Mouse (Mus musculus): Measurements from ENCODE around the gene Srgn. TPM values are rescaled to one million over a fixed set of nuclear protein-coding genes. Genes with fewer than 3 reads are reported as not detected.

Srgn gene
- polyA plus RNA-seq, 1 experiment: not detected

DNA sequence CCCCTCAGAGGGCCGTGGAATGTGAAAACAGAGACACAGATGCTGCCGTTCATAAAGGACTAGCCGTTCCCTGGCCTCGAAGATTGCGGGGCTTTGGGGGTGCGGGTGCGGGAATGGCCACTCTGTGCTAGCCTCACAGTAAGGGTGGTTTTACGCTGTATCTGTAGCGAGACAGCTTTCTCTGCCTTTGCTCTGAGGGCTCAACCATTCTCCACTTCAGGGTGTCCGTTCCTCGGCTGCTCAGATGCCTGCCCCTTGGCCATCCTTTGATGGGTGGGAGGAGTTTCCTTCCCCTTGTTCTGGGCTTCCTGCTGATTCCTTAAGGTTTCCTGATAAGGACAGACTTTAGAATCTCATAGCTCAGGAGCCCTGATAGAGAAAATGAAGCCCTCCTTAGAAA is 18.8 kb downstream of the Srgn start:
- TF ChIP-seq CEBPB (IDR thresholded peaks at IDR 0.05; ENCODE audit: low read depth): no peak
- no peak for TF ChIP-seq MAX (IDR thresholded peaks at IDR 0.05)
- no peak for TF ChIP-seq MYOD1 (IDR thresholded peaks at IDR 0.05; ENCODE audit: control insufficient read depth, insufficient read length, low read depth)
- TF ChIP-seq USF1 (IDR thresholded peaks at IDR 0.05; ENCODE audit: low read depth): no peak
- no peak for TF ChIP-seq MYOG (IDR thresholded peaks at IDR 0.05; ENCODE audit: control insufficient read depth, extremely low read depth, insufficient read length)
- TF ChIP-seq CTCF (IDR thresholded peaks at IDR 0.05; ENCODE audit: control insufficient read depth, insufficient read depth, insufficient read length): no peak
- no peak for TF ChIP-seq FOSL1 (IDR thresholded peaks at IDR 0.05; ENCODE audit: insufficient read depth, low read length, poor library complexity, severe bottlenecking)
- H3K36me3 ChIP-seq (ENCODE audit: control insufficient read depth, insufficient read depth): no peaks in the 10 kb centered on the region
- H3ac ChIP-seq (ENCODE audit: control insufficient read depth, insufficient read length, low read depth): no peak overlapping the region
- H3K27me3 ChIP-seq (ENCODE audit: control insufficient read depth, insufficient read depth, insufficient read length): peaks cover 7% of the 10 kb centered on the region
- no peaks in the 10 kb centered on the region for H3K79me2 ChIP-seq (ENCODE audit: control insufficient read depth, insufficient read depth)
- no peaks in the 10 kb centered on the region for H3K79me3 ChIP-seq (ENCODE audit: low read depth)
- H3K4me3 ChIP-seq (ENCODE audit: insufficient read depth, poor library complexity, severe bottlenecking): no peak overlapping the region

DNA sequence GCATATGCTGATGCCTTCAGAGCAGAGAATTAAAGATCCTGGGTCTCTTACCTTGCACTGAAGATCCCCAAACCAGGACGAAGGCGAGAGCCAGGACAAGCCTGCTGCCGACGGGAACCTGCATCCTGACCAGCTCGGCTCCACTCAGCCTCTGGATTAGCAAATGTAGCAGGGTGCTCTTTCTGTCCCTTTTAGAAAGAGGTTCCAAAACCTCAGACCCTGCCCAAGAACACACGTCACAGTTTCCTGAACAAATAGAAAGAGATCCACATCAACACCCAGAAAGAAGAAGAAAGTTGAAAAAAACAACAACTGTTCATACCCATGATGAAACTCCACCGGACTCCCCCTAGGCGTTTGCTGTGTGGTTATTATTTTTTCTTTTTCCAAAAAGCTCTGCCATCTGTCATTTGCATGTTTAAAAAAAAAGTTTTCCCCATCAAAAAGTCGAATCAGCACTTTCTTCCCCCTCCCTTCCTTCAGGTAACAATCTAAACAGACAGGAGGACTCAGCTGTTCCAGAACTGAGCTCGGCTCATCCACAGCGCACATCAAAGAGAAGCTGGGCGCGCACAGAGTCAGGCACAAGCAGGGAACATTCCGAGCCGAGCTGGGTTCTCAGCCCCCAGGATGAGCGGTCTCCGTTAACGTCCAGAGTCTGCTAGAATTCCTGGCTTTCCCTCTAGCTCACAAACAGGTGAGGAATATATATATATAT is 19.5 kb downstream of the Srgn start:
- Histone ChIP-seq H3ac (ENCODE audit: control insufficient read depth, insufficient read length, low read depth) (no peak overlapping the region), H3K27me3 (ENCODE audit: control insufficient read depth, insufficient read depth, insufficient read length) (peaks cover 4% of the 10 kb centered on the region), H3K79me3 (ENCODE audit: low read depth) (no peaks in the 10 kb centered on the region), H3K4me3 (ENCODE audit: insufficient read depth, poor library complexity, severe bottlenecking) (no peak overlapping the region), H3K36me3 (ENCODE audit: control insufficient read depth, insufficient read depth) (no peaks in the 10 kb centered on the region), H3K79me2 (ENCODE audit: control insufficient read depth, insufficient read depth) (no peaks in the 10 kb centered on the region)
- no peak for TF ChIP-seq MYOG (IDR thresholded peaks at IDR 0.05; ENCODE audit: control insufficient read depth, extremely low read depth, insufficient read length)
- TF ChIP-seq USF1 (IDR thresholded peaks at IDR 0.05; ENCODE audit: low read depth): no peak
- TF ChIP-seq MYOD1 (IDR thresholded peaks at IDR 0.05; ENCODE audit: control insufficient read depth, insufficient read length, low read depth): no peak
- TF ChIP-seq CTCF (IDR thresholded peaks at IDR 0.05; ENCODE audit: control insufficient read depth, insufficient read depth, insufficient read length): no peak
- no peak for TF ChIP-seq FOSL1 (IDR thresholded peaks at IDR 0.05; ENCODE audit: insufficient read depth, low read length, poor library complexity, severe bottlenecking)
- TF ChIP-seq MAX (IDR thresholded peaks at IDR 0.05): no peak
- no peak for TF ChIP-seq CEBPB (IDR thresholded peaks at IDR 0.05; ENCODE audit: low read depth)

DNA sequence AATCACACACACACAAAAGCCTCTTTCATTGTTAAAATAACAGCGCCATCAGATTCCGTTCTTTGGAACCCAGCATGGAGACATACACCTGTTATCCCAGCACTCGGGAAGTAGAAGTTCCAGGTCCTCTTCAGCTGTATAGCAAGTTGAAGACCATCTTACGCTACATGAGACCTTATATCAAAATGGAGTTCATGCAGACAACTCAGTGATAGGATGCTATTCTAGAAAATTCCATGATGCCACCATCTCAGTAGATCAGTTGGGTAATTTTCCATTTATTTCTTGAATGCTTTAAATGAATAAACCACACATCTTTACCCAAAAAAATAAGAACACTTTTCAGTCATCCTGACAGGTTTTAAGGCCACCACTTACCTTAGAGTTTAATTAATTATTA is 20.2 kb downstream of the Srgn start:
- TF ChIP-seq MYOD1 (IDR thresholded peaks at IDR 0.05; ENCODE audit: control insufficient read depth, insufficient read length, low read depth): no peak
- no peak for TF ChIP-seq FOSL1 (IDR thresholded peaks at IDR 0.05; ENCODE audit: insufficient read depth, low read length, poor library complexity, severe bottlenecking)
- TF ChIP-seq MYOG (IDR thresholded peaks at IDR 0.05; ENCODE audit: control insufficient read depth, extremely low read depth, insufficient read length): no peak
- TF ChIP-seq CEBPB (IDR thresholded peaks at IDR 0.05; ENCODE audit: low read depth): no peak
- no peak for TF ChIP-seq MAX (IDR thresholded peaks at IDR 0.05)
- no peak for TF ChIP-seq CTCF (IDR thresholded peaks at IDR 0.05; ENCODE audit: control insufficient read depth, insufficient read depth, insufficient read length)
- TF ChIP-seq USF1 (IDR thresholded peaks at IDR 0.05; ENCODE audit: low read depth): no peak
- no peaks in the 10 kb centered on the region for H3K79me2 ChIP-seq (ENCODE audit: control insufficient read depth, insufficient read depth)
- H3K36me3 ChIP-seq (ENCODE audit: control insufficient read depth, insufficient read depth): no peaks in the 10 kb centered on the region
- H3K79me3 ChIP-seq (ENCODE audit: low read depth): no peaks in the 10 kb centered on the region
- H3K4me3 ChIP-seq (ENCODE audit: insufficient read depth, poor library complexity, severe bottlenecking): no peak overlapping the region
- no peak overlapping the region for H3ac ChIP-seq (ENCODE audit: control insufficient read depth, insufficient read length, low read depth)
- peaks cover 4% of the 10 kb centered on the region for H3K27me3 ChIP-seq (ENCODE audit: control insufficient read depth, insufficient read depth, insufficient read length)

DNA sequence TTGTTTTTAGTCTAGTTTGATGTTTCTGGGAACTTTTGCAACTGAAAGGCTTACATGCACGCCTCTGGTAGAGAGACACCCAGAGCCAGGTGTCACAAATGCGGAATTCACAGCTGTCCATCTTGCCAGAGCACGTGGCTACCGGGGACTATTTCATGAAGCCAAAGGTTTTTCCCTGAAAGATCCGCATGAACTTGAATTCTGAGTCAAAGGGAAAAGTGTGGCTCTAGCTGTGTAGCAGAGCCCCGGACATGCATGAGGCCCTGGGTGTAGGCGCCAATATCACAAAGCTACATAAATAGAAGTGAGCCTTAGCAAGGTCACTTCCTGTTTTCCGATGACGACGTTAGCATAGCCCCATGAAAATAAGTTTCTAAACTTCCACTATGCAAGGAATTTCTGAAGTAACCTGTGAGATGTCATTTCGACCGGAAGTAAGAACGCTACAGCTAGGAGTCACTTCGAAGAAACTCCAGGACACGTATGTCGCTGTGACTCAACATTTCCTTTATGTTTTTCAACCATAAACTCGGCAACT is 21.2 kb downstream of the Srgn start:
- H3ac ChIP-seq (ENCODE audit: control insufficient read depth, insufficient read length, low read depth): no peak overlapping the region
- TF ChIP-seq MYOD1 (IDR thresholded peaks at IDR 0.05; ENCODE audit: control insufficient read depth, insufficient read length, low read depth) (no peak), CTCF (IDR thresholded peaks at IDR 0.05; ENCODE audit: control insufficient read depth, insufficient read depth, insufficient read length) (no peak), MAX (IDR thresholded peaks at IDR 0.05) (no peak), MYOG (IDR thresholded peaks at IDR 0.05; ENCODE audit: control insufficient read depth, extremely low read depth, insufficient read length) (no peak), USF1 (IDR thresholded peaks at IDR 0.05; ENCODE audit: low read depth) (no peak), CEBPB (IDR thresholded peaks at IDR 0.05; ENCODE audit: low read depth) (no peak), FOSL1 (IDR thresholded peaks at IDR 0.05; ENCODE audit: insufficient read depth, low read length, poor library complexity, severe bottlenecking) (no peak)
- no peaks in the 10 kb centered on the region for H3K79me3 ChIP-seq (ENCODE audit: low read depth)
- no peaks in the 10 kb centered on the region for H3K36me3 ChIP-seq (ENCODE audit: control insufficient read depth, insufficient read depth)
- no peak overlapping the region for H3K4me3 ChIP-seq (ENCODE audit: insufficient read depth, poor library complexity, severe bottlenecking)
- H3K27me3 ChIP-seq (ENCODE audit: control insufficient read depth, insufficient read depth, insufficient read length): peaks cover 4% of the 10 kb centered on the region
- no peaks in the 10 kb centered on the region for H3K79me2 ChIP-seq (ENCODE audit: control insufficient read depth, insufficient read depth)

DNA sequence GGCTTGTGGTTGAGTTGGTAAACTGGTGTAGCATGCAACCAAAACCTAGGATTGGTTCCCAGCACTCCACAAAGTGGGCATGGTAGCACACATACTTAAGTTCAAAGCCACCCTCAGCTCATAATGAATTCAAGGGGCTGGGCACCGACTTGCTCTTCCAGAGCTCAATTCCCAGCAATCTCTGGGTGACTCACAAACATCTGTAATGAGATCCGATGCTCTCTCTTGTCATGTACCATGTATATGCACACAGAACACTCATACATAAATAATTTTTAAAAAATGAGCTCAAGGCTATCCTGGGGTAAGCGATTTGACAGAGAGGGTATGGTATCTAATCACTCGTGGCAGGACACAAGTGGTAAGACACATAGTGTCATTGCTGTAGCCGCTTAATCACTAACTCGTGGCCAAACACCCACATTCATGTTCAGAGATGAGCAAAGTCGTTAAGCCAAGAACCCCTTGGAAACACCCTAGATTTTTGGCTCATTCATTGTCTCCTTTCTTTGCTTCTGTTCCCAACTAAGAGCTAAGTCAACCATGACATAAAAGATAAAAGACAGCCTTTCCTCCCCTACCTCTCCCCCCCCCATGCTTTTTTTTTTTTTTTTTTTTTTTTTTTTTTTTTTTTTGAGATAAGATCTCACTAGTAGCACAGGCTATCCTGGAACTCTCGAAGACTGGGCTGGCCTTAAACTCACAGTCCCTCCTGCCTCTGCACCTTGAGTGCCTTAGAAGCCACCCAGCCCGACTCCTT is 21.8 kb downstream of the Srgn start:
- Histone ChIP-seq H3K79me2 (ENCODE audit: control insufficient read depth, insufficient read depth) (no peaks in the 10 kb centered on the region), H3K4me3 (ENCODE audit: insufficient read depth, poor library complexity, severe bottlenecking) (no peak overlapping the region), H3K36me3 (ENCODE audit: control insufficient read depth, insufficient read depth) (no peaks in the 10 kb centered on the region), H3K27me3 (ENCODE audit: control insufficient read depth, insufficient read depth, insufficient read length) (peaks cover 4% of the 10 kb centered on the region), H3K79me3 (ENCODE audit: low read depth) (no peaks in the 10 kb centered on the region), H3ac (ENCODE audit: control insufficient read depth, insufficient read length, low read depth) (no peak overlapping the region)
- TF ChIP-seq FOSL1 (IDR thresholded peaks at IDR 0.05; ENCODE audit: insufficient read depth, low read length, poor library complexity, severe bottlenecking) (no peak), USF1 (IDR thresholded peaks at IDR 0.05; ENCODE audit: low read depth) (no peak), MAX (IDR thresholded peaks at IDR 0.05) (no peak), CTCF (IDR thresholded peaks at IDR 0.05; ENCODE audit: control insufficient read depth, insufficient read depth, insufficient read length) (no peak), MYOG (IDR thresholded peaks at IDR 0.05; ENCODE audit: control insufficient read depth, extremely low read depth, insufficient read length) (no peak), CEBPB (IDR thresholded peaks at IDR 0.05; ENCODE audit: low read depth) (no peak), MYOD1 (IDR thresholded peaks at IDR 0.05; ENCODE audit: control insufficient read depth, insufficient read length, low read depth) (no peak)
